Mouse (Mus musculus): ENCODE data around the gene Fam228a. TPM values are rescaled to one million over a fixed set of nuclear protein-coding genes. Genes with fewer than 3 reads are reported as not detected.

Gene Fam228a
- polyA plus RNA-seq, 1 experiment from 2014 or later, result 0.60 TPM

- 67% methylated on average over 4 of the region's 4 CpGs for WGBS
- no peak for ATAC-seq (replicated peaks; ENCODE audit: insufficient number of reproducible peaks, low FRiP score, low TSS enrichment, low read depth)
- Histone ChIP-seq H3K4me1 (ENCODE audit: control insufficient read depth, insufficient read depth, low read length) (no peaks in the 10 kb centered on the region), H3K4me3 (ENCODE audit: low read depth, low read length) (no peak overlapping the region), H3K27ac (replicated peaks; ENCODE audit: low read depth, low read length) (no peak overlapping the region), H3K27me3 (ENCODE audit: control insufficient read depth, insufficient read depth, low read length) (no peaks in the 10 kb centered on the region), H3K36me3 (replicated peaks; ENCODE audit: control insufficient read depth, insufficient read depth, low read depth, low read length) (no peaks in the 10 kb centered on the region), H3K9ac (replicated peaks; ENCODE audit: low read length) (no peak overlapping the region), H3K9me3 (replicated peaks; ENCODE audit: control insufficient read depth, low read length) (no peaks in the 10 kb centered on the region), H3K4me2 (ENCODE audit: low read depth, low read length) (no peak overlapping the region)
- no peak for DNase-seq (ENCODE audit: low spot score)
Measured at GRCm38 (mm10) chr12:4732332-4732731, 5.9 kb downstream of the Fam228a start.

GRCm38 (mm10) chr12:4731629-4732028, 6.6 kb downstream of the Fam228a start:
- H3K27me3 ChIP-seq (ENCODE audit: control insufficient read depth, insufficient read depth, low read length), result no peaks in the 10 kb centered on the region
- no peak overlapping the region for H3K27ac ChIP-seq (replicated peaks; ENCODE audit: low read depth, low read length)
- H3K4me1 ChIP-seq (ENCODE audit: control insufficient read depth, insufficient read depth, low read length), result no peaks in the 10 kb centered on the region
- H3K9me3 ChIP-seq (replicated peaks; ENCODE audit: control insufficient read depth, low read length), result no peaks in the 10 kb centered on the region
- 75% methylated on average over 4 of the region's 4 CpGs for WGBS
- no peak overlapping the region for H3K9ac ChIP-seq (replicated peaks; ENCODE audit: low read length)
- no peak overlapping the region for H3K4me3 ChIP-seq (ENCODE audit: low read depth, low read length)
- DNase-seq (ENCODE audit: low spot score), result no peak
- no peak for ATAC-seq (replicated peaks; ENCODE audit: insufficient number of reproducible peaks, low FRiP score, low TSS enrichment, low read depth)
- H3K4me2 ChIP-seq (ENCODE audit: low read depth, low read length), result no peak overlapping the region
- no peaks in the 10 kb centered on the region for H3K36me3 ChIP-seq (replicated peaks; ENCODE audit: control insufficient read depth, insufficient read depth, low read depth, low read length)

DNA sequence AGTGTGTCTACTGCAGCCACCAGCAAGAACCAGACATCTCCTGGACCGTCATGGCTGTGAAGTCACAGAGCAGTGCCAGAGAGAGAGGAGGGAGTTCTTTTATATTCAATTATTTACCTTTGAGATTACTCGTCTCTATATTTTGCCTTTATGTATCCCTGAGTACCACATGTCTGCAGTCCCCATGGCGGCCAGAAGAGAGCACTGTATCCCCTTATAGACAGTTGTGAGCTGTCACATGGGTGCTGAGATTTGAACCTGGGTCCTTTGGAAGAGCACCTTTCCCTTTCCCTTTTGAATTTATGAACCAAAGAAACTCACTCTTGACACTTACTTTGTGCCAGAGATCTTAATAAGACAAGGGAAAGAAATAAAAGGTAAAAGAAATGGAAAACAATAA, 9.1 kb downstream of the Fam228a start:
- H3K4me1 ChIP-seq (ENCODE audit: control insufficient read depth, insufficient read depth, low read length), result no peaks in the 10 kb centered on the region
- H3K36me3 ChIP-seq (replicated peaks; ENCODE audit: control insufficient read depth, insufficient read depth, low read depth, low read length), result no peaks in the 10 kb centered on the region
- WGBS, result 91% methylated on average over 3 of the region's 3 CpGs
- H3K9ac ChIP-seq (replicated peaks; ENCODE audit: low read length), result no peak overlapping the region
- no peaks in the 10 kb centered on the region for H3K27me3 ChIP-seq (ENCODE audit: control insufficient read depth, insufficient read depth, low read length)
- H3K9me3 ChIP-seq (replicated peaks; ENCODE audit: control insufficient read depth, low read length), result no peaks in the 10 kb centered on the region
- DNase-seq (ENCODE audit: low spot score) (no peak), ATAC-seq (replicated peaks; ENCODE audit: insufficient number of reproducible peaks, low FRiP score, low TSS enrichment, low read depth) (no peak)
- H3K4me3 ChIP-seq (ENCODE audit: low read depth, low read length), result no peak overlapping the region
- no peak overlapping the region for H3K27ac ChIP-seq (replicated peaks; ENCODE audit: low read depth, low read length)
- no peak overlapping the region for H3K4me2 ChIP-seq (ENCODE audit: low read depth, low read length)

GRCm38 (mm10) chr12:4719762-4720754, 18.2 kb downstream of the Fam228a start:
- no peak for ATAC-seq (replicated peaks; ENCODE audit: insufficient number of reproducible peaks, low FRiP score, low TSS enrichment, low read depth)
- Histone ChIP-seq H3K4me1 (ENCODE audit: control insufficient read depth, insufficient read depth, low read length) (no peaks in the 10 kb centered on the region), H3K36me3 (replicated peaks; ENCODE audit: control insufficient read depth, insufficient read depth, low read depth, low read length) (no peaks in the 10 kb centered on the region), H3K27me3 (ENCODE audit: control insufficient read depth, insufficient read depth, low read length) (no peaks in the 10 kb centered on the region), H3K4me2 (ENCODE audit: low read depth, low read length) (no peak overlapping the region), H3K9me3 (replicated peaks; ENCODE audit: control insufficient read depth, low read length) (no peaks in the 10 kb centered on the region), H3K27ac (replicated peaks; ENCODE audit: low read depth, low read length) (no peak overlapping the region), H3K9ac (replicated peaks; ENCODE audit: low read length) (no peak overlapping the region), H3K4me3 (ENCODE audit: low read depth, low read length) (no peak overlapping the region)
- 68% methylated on average over 17 of the region's 17 CpGs for WGBS
- DNase-seq (ENCODE audit: low spot score), result peak; percentile 11

- no peak for DNase-seq (ENCODE audit: low spot score)
- WGBS, result 74% methylated on average over 13 of the region's 13 CpGs
- H3K4me3 ChIP-seq (ENCODE audit: low read depth, low read length), result no peak overlapping the region
Measured at GRCm38 (mm10) chr12:4719066-4719761, 19.0 kb downstream of the Fam228a start.

GRCm38 (mm10) chr12:4717417-4717816, 20.8 kb downstream of the Fam228a start:
- no peaks in the 10 kb centered on the region for H3K27me3 ChIP-seq (ENCODE audit: control insufficient read depth, insufficient read depth, low read length)
- no peaks in the 10 kb centered on the region for H3K9me3 ChIP-seq (replicated peaks; ENCODE audit: control insufficient read depth, low read length)
- WGBS, result 6% methylated on average over 7 of the region's 7 CpGs
- H3K4me3 ChIP-seq (ENCODE audit: low read depth, low read length), result no peak overlapping the region
- no peak overlapping the region for H3K9ac ChIP-seq (replicated peaks; ENCODE audit: low read length)
- no peaks in the 10 kb centered on the region for H3K36me3 ChIP-seq (replicated peaks; ENCODE audit: control insufficient read depth, insufficient read depth, low read depth, low read length)
- H3K4me1 ChIP-seq (ENCODE audit: control insufficient read depth, insufficient read depth, low read length), result no peaks in the 10 kb centered on the region
- ATAC-seq (replicated peaks; ENCODE audit: insufficient number of reproducible peaks, low FRiP score, low TSS enrichment, low read depth) (peak; percentile 80; the same call in 1 of the 2 replicates), DNase-seq (ENCODE audit: low spot score) (peak; percentile 42)
- no peak overlapping the region for H3K4me2 ChIP-seq (ENCODE audit: low read depth, low read length)
- H3K27ac ChIP-seq (replicated peaks; ENCODE audit: low read depth, low read length), result no peak overlapping the region

More at GRCm38 (mm10) chr12:4719066-4719761, 19.0 kb downstream of the Fam228a start:
- Histone ChIP-seq H3K4me2 (ENCODE audit: low read depth, low read length) (no peak overlapping the region), H3K4me1 (ENCODE audit: control insufficient read depth, insufficient read depth, low read length) (no peaks in the 10 kb centered on the region), H3K27me3 (ENCODE audit: control insufficient read depth, insufficient read depth, low read length) (no peaks in the 10 kb centered on the region), H3K27ac (replicated peaks; ENCODE audit: low read depth, low read length) (no peak overlapping the region), H3K9me3 (replicated peaks; ENCODE audit: control insufficient read depth, low read length) (no peaks in the 10 kb centered on the region), H3K36me3 (replicated peaks; ENCODE audit: control insufficient read depth, insufficient read depth, low read depth, low read length) (no peaks in the 10 kb centered on the region), H3K9ac (replicated peaks; ENCODE audit: low read length) (no peak overlapping the region)
- ATAC-seq (replicated peaks; ENCODE audit: insufficient number of reproducible peaks, low FRiP score, low TSS enrichment, low read depth), result no peak

DNA sequence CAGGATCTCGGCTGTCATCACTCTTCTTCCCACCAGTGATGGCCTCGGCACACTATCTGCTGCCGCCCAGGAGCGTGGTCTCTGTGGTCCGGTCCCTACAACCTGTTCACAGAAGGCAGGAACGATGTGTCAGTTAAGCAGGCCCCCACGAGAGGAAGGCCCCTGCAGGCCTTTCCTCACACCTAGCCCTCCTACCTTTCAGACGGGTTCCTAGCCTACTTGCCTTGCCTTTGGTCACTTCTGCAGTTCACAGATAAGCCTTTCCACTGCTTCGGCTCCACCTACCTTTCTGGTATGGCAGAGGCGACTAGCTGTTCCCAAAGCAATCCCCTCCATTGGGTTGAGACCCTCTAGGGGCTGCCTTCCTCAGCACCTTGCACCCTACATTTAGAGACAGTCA, 22.6 kb downstream of the Fam228a start:
- no peak overlapping the region for H3K9ac ChIP-seq (replicated peaks; ENCODE audit: low read length)
- no peaks in the 10 kb centered on the region for H3K4me1 ChIP-seq (ENCODE audit: control insufficient read depth, insufficient read depth, low read length)
- WGBS, result 72% methylated on average over 10 of the region's 10 CpGs
- ATAC-seq (replicated peaks; ENCODE audit: insufficient number of reproducible peaks, low FRiP score, low TSS enrichment, low read depth) (no peak), DNase-seq (ENCODE audit: low spot score) (no peak)
- H3K27me3 ChIP-seq (ENCODE audit: control insufficient read depth, insufficient read depth, low read length), result no peaks in the 10 kb centered on the region
- H3K9me3 ChIP-seq (replicated peaks; ENCODE audit: control insufficient read depth, low read length), result no peaks in the 10 kb centered on the region
- no peaks in the 10 kb centered on the region for H3K36me3 ChIP-seq (replicated peaks; ENCODE audit: control insufficient read depth, insufficient read depth, low read depth, low read length)
- H3K27ac ChIP-seq (replicated peaks; ENCODE audit: low read depth, low read length), result no peak overlapping the region
- no peak overlapping the region for H3K4me2 ChIP-seq (ENCODE audit: low read depth, low read length)
- no peak overlapping the region for H3K4me3 ChIP-seq (ENCODE audit: low read depth, low read length)

DNA sequence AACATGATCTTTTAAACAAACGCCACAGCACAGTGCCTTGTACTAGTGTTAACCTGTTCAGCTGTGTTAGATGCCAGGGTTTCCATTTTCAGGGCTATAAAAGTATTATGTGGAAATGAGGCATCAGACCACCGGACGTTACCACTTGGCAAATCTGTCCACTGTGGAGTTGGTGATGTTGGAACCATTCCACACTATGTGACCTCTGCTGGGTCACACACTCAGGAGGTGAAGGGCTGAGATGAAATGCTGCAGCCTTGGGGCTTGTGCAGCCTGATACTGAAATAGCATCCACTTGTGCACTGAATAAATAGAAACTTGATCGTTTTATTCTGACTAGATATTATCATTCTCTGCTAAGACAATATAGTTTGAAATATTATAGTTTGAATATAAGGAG, 24.9 kb downstream of the Fam228a start:
- ATAC-seq (replicated peaks; ENCODE audit: insufficient number of reproducible peaks, low FRiP score, low TSS enrichment, low read depth), result no peak
- DNase-seq (ENCODE audit: low spot score), result no peak
- Histone ChIP-seq H3K27ac (replicated peaks; ENCODE audit: low read depth, low read length) (no peak overlapping the region), H3K9me3 (replicated peaks; ENCODE audit: control insufficient read depth, low read length) (no peaks in the 10 kb centered on the region), H3K4me2 (ENCODE audit: low read depth, low read length) (no peak overlapping the region), H3K4me3 (ENCODE audit: low read depth, low read length) (no peak overlapping the region), H3K9ac (replicated peaks; ENCODE audit: low read length) (no peak overlapping the region), H3K27me3 (ENCODE audit: control insufficient read depth, insufficient read depth, low read length) (no peaks in the 10 kb centered on the region), H3K4me1 (ENCODE audit: control insufficient read depth, insufficient read depth, low read length) (no peaks in the 10 kb centered on the region), H3K36me3 (replicated peaks; ENCODE audit: control insufficient read depth, insufficient read depth, low read depth, low read length) (no peaks in the 10 kb centered on the region)
- WGBS, result 83% methylated on average over 4 of the region's 4 CpGs

Measured in embryonic facial prominence, embryonic 11.5 days (tissue).